Mouse (Mus musculus) hindbrain, embryonic 12.5 days (tissue): ENCODE data around the gene Nf2. TPM values are rescaled to one million over a fixed set of nuclear protein-coding genes. Genes with fewer than 3 reads are reported as not detected.

Source experiments
- ATAC-seq: fragments of 200-750 bp; cut with Nextera tagmentation; 2 replicates; pipeline ENCODE4 v1.8.0; 2017; ENCODE audit warnings: moderate TSS enrichment; ENCODE audit not compliant: low FRiP score
- H3K27ac ChIP-seq: fragments of 300-500 bp; sonication (generic); 2 replicates; pipeline ENCODE4 v1.5.1; 2016; ENCODE audit warnings: mild to moderate bottlenecking
- H3K27me3 ChIP-seq: fragments of 300-500 bp; sonication (generic); 2 replicates; pipeline ENCODE4 v1.6.1; 2016; ENCODE audit warnings: mild to moderate bottlenecking
- H3K36me3 ChIP-seq: fragments of 300-500 bp; sonication (generic); 2 replicates; pipeline ENCODE4 v1.6.1; 2016; ENCODE audit warnings: mild to moderate bottlenecking
- H3K4me1 ChIP-seq: fragments of 300-500 bp; sonication (generic); 2 replicates; pipeline ENCODE4 v1.6.1; 2016
- H3K4me2 ChIP-seq: fragments of 300-500 bp; sonication (generic); replicated peaks from 2 replicates; pipeline ENCODE4 v1.6.1; 2016; ENCODE audit warnings: mild to moderate bottlenecking
- H3K4me3 ChIP-seq: fragments of 300-500 bp; sonication (generic); 2 replicates; pipeline ENCODE4 v1.5.1; 2016; ENCODE audit warnings: mild to moderate bottlenecking
- H3K9ac ChIP-seq: fragments of 300-500 bp; sonication (generic); 2 replicates; pipeline ENCODE4 v1.6.1; 2016; ENCODE audit warnings: mild to moderate bottlenecking, moderate library complexity
- H3K9me3 ChIP-seq: fragments of 300-500 bp; sonication (generic); replicated peaks from 2 replicates; pipeline ENCODE4 v1.6.1; 2016; ENCODE audit warnings: mild to moderate bottlenecking
- WGBS: fragments of 180-500 bp; shearing (Covaris S2); methylation state at CpG from one replicate; pipeline ENCODE4 v1.1.7; 2016; 5-methylcytosine and 5-hydroxymethylcytosine counted together
- polyA plus RNA-seq: library from polyadenylated mRNA; unstranded; fragments of >200 nt; fragmentation: Nextera tagmentation; extraction: Ambion mirVana; gene quantifications from 2 replicates; pipeline ENCODE4 v1.2.1, GENCODE M21; 2016

The Nf2 gene
- polyA plus RNA-seq, 1 experiment from 2014 or later, result 77.5 TPM

- 70% methylated on average over 7 of the region's 7 CpGs for WGBS
- H3K9ac ChIP-seq, result no peak overlapping the region
- ATAC-seq, result no peak
- H3K27me3 ChIP-seq, result no peaks in the 10 kb centered on the region
- H3K9me3 ChIP-seq, result no peaks in the 10 kb centered on the region
- no peak overlapping the region for H3K4me2 ChIP-seq
- peaks cover 40% of the 10 kb centered on the region for H3K36me3 ChIP-seq
- H3K4me3 ChIP-seq, result no peak overlapping the region
- peaks cover 8% of the 10 kb centered on the region for H3K4me1 ChIP-seq
- H3K27ac ChIP-seq, result no peak overlapping the region
Observed at GRCm38 (mm10) chr11:4771756-4772155, 77.6 kb downstream of the Nf2 start.

- peaks cover 8% of the 10 kb centered on the region for H3K4me1 ChIP-seq
- no peak overlapping the region for H3K4me3 ChIP-seq
- H3K9ac ChIP-seq, result no peak overlapping the region
- H3K27me3 ChIP-seq, result no peaks in the 10 kb centered on the region
- H3K9me3 ChIP-seq, result no peaks in the 10 kb centered on the region
- no peak overlapping the region for H3K4me2 ChIP-seq
- WGBS, result 97% methylated on average over 6 of the region's 6 CpGs
- no peak for ATAC-seq
- peaks cover 34% of the 10 kb centered on the region for H3K36me3 ChIP-seq
- H3K27ac ChIP-seq, result no peak overlapping the region
Observed at GRCm38 (mm10) chr11:4769881-4770280, 79.5 kb downstream of the Nf2 start.

- H3K4me3 ChIP-seq, result no peak overlapping the region
- no peaks in the 10 kb centered on the region for H3K27me3 ChIP-seq
- ATAC-seq, result no peak
- H3K4me2 ChIP-seq, result no peak overlapping the region
- WGBS, result 86% methylated on average over 7 of the region's 7 CpGs
- no peaks in the 10 kb centered on the region for H3K9me3 ChIP-seq
- H3K27ac ChIP-seq, result no peak overlapping the region
- peaks cover 35% of the 10 kb centered on the region for H3K36me3 ChIP-seq
- H3K4me1 ChIP-seq, result peaks cover 8% of the 10 kb centered on the region
- H3K9ac ChIP-seq, result no peak overlapping the region
Observed at GRCm38 (mm10) chr11:4769293-4769692, 80.0 kb downstream of the Nf2 start.

- H3K9ac ChIP-seq, result no peak overlapping the region
- H3K4me2 ChIP-seq, result no peak overlapping the region
- H3K4me1 ChIP-seq, result peaks cover 7% of the 10 kb centered on the region
- H3K36me3 ChIP-seq, result peaks cover 35% of the 10 kb centered on the region
- H3K4me3 ChIP-seq, result no peak overlapping the region
- no peak overlapping the region for H3K27ac ChIP-seq
- no peak for ATAC-seq
- no peaks in the 10 kb centered on the region for H3K9me3 ChIP-seq
- 91% methylated on average over 4 of the region's 4 CpGs for WGBS
- H3K27me3 ChIP-seq, result peaks cover under 1% of the 10 kb centered on the region; the same call in 1 of the 2 replicates
Observed at GRCm38 (mm10) chr11:4768399-4768798, 80.9 kb downstream of the Nf2 start.

- Histone ChIP-seq H3K9me3 (no peaks in the 10 kb centered on the region), H3K36me3 (peaks cover 12% of the 10 kb centered on the region; the same call in 1 of the 2 replicates), H3K9ac (no peak overlapping the region), H3K27me3 (peaks cover 17% of the 10 kb centered on the region), H3K27ac (no peak overlapping the region), H3K4me1 (peaks cover 33% of the 10 kb centered on the region), H3K4me2 (no peak overlapping the region), H3K4me3 (no peak overlapping the region)
- WGBS, result 60% methylated on average over 5 of the region's 5 CpGs
- no peak for ATAC-seq
Observed at GRCm38 (mm10) chr11:4764476-4764875, 84.9 kb downstream of the Nf2 start.

- peaks cover 33% of the 10 kb centered on the region for H3K4me1 ChIP-seq
- H3K4me3 ChIP-seq, result no peak overlapping the region
- no peak overlapping the region for H3K4me2 ChIP-seq
- H3K9ac ChIP-seq, result no peak overlapping the region
- H3K27ac ChIP-seq, result no peak overlapping the region
- peaks cover 17% of the 10 kb centered on the region for H3K27me3 ChIP-seq
- 20% methylated on average over 5 of the region's 5 CpGs for WGBS
- H3K36me3 ChIP-seq, result peaks cover 12% of the 10 kb centered on the region; the same call in 1 of the 2 replicates
- no peak for ATAC-seq
- no peaks in the 10 kb centered on the region for H3K9me3 ChIP-seq
Observed at GRCm38 (mm10) chr11:4763631-4764030, 85.7 kb downstream of the Nf2 start.

GRCm38 (mm10) chr11:4762511-4762910, 86.8 kb downstream of the Nf2 start:
- peak overlapping the region; percentile 82 for H3K27ac ChIP-seq
- 14% methylated on average over 2 of the region's 2 CpGs for WGBS

GRCm38 (mm10) chr11:4761991-4762390, 87.3 kb downstream of the Nf2 start:
- no peak overlapping the region for H3K4me3 ChIP-seq

More at GRCm38 (mm10) chr11:4762511-4762910, 86.8 kb downstream of the Nf2 start:
- Histone ChIP-seq H3K36me3 (peaks cover 10% of the 10 kb centered on the region; the same call in 1 of the 2 replicates), H3K4me1 (peaks cover 37% of the 10 kb centered on the region), H3K4me2 (no peak overlapping the region), H3K27me3 (peaks cover 20% of the 10 kb centered on the region), H3K9ac (no peak overlapping the region), H3K4me3 (no peak overlapping the region), H3K9me3 (no peaks in the 10 kb centered on the region)
- no peak for ATAC-seq

GRCm38 (mm10) chr11:4760438-4760837, 88.9 kb downstream of the Nf2 start:
- WGBS, result 11% methylated on average over 4 of the region's 4 CpGs
- no peak overlapping the region for H3K4me2 ChIP-seq
- H3K36me3 ChIP-seq, result 0 out of 2 replicates have a peak, but pooled peaks cover 3% of the 10 kb centered on the region
- no peak overlapping the region for H3K9ac ChIP-seq
- ATAC-seq, result 0 out of 2 replicates have a peak, but pooled peaks have one; percentile 26
- H3K27ac ChIP-seq, result peak overlapping the region; percentile 62
- H3K4me1 ChIP-seq, result peaks cover 44% of the 10 kb centered on the region
- H3K4me3 ChIP-seq, result no peak overlapping the region
- H3K27me3 ChIP-seq, result peaks cover 20% of the 10 kb centered on the region
- no peaks in the 10 kb centered on the region for H3K9me3 ChIP-seq

More at GRCm38 (mm10) chr11:4761991-4762390, 87.3 kb downstream of the Nf2 start:
- Histone ChIP-seq H3K27ac (peak overlapping the region; percentile 82), H3K9me3 (no peaks in the 10 kb centered on the region), H3K36me3 (0 out of 2 replicates have a peak, but pooled peaks cover 4% of the 10 kb centered on the region), H3K9ac (no peak overlapping the region), H3K4me2 (no peak overlapping the region), H3K4me1 (peaks cover 39% of the 10 kb centered on the region), H3K27me3 (peaks cover 20% of the 10 kb centered on the region)
- ATAC-seq, result peak; percentile 9; the same call in 1 of the 2 replicates
- 5% methylated on average over 6 of the region's 6 CpGs for WGBS

- Histone ChIP-seq H3K4me2 (no peak overlapping the region), H3K4me1 (peaks cover 48% of the 10 kb centered on the region)
Observed at GRCm38 (mm10) chr11:4757789-4758158, 91.6 kb downstream of the Nf2 start.

GRCm38 (mm10) chr11:4756984-4757788, 92.2 kb downstream of the Nf2 start:
- Histone ChIP-seq H3K4me3 (no peak overlapping the region), H3K9ac (no peak overlapping the region), H3K36me3 (no peaks in the 10 kb centered on the region), H3K4me1 (peaks cover 42% of the 10 kb centered on the region), H3K9me3 (no peaks in the 10 kb centered on the region; the same call in 1 of the 2 replicates), H3K27ac (0 out of 2 replicates have a peak overlapping the region, but pooled peaks have one; percentile 49), H3K4me2 (no peak overlapping the region), H3K27me3 (peaks cover 15% of the 10 kb centered on the region; the same call in 1 of the 2 replicates)
- peak; percentile 74 for ATAC-seq
- WGBS, result 38% methylated on average over 11 of the region's 11 CpGs

More at GRCm38 (mm10) chr11:4757789-4758158, 91.6 kb downstream of the Nf2 start:
- WGBS, result 19% methylated on average over 4 of the region's 4 CpGs
- peak; percentile 29; the same call in 1 of the 2 replicates for ATAC-seq
- Histone ChIP-seq H3K9me3 (no peaks in the 10 kb centered on the region; the same call in 1 of the 2 replicates), H3K9ac (no peak overlapping the region), H3K4me3 (no peak overlapping the region), H3K27ac (0 out of 2 replicates have a peak overlapping the region, but pooled peaks have one; percentile 49), H3K27me3 (peaks cover 18% of the 10 kb centered on the region), H3K36me3 (no peaks in the 10 kb centered on the region)

GRCm38 (mm10) chr11:4756460-4756859, 92.9 kb downstream of the Nf2 start:
- H3K27ac ChIP-seq, result no peak overlapping the region
- ATAC-seq, result no peak
- 78% methylated on average over 9 of the region's 9 CpGs for WGBS
- no peak overlapping the region for H3K9ac ChIP-seq
- H3K27me3 ChIP-seq, result peaks cover 10% of the 10 kb centered on the region; the same call in 1 of the 2 replicates
- no peak overlapping the region for H3K4me2 ChIP-seq
- H3K4me3 ChIP-seq, result no peak overlapping the region
- peaks cover 34% of the 10 kb centered on the region for H3K4me1 ChIP-seq
- H3K36me3 ChIP-seq, result no peaks in the 10 kb centered on the region
- H3K9me3 ChIP-seq, result no peaks in the 10 kb centered on the region; the same call in 1 of the 2 replicates
